ENCODE assay signal across 9 mouse cellular contexts in the genomic region with DNA sequence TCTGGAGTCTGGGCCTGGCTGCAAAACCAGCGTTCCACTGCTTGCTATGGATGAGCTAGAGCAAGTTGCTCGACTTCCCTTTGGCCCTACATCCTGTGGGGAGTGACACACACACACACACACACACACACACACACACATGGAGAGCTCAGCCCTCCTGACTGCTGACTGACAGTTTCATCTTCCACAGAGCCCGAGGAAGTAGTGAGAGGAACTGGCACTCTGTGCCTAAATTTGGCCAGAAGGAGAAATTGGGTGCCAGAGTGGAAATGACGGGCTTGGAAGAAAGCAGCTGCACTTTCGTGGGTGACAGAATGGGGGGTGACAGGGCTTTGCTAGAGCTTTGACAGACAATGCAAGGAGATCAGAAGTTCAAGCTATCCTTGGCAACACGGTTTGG. TPM values are rescaled to one million over a fixed set of nuclear protein-coding genes. Genes with fewer than 3 reads are reported as not detected.
A peak's percentile ranks its signal among the peaks of the same experiment; 100 is the strongest.
DNase-seq lines count a peak whose midpoint lies in the region; ATAC-seq lines count a peak whose summit lies in the region.
"Had no signal": no experiment of that assay in that cellular context is flagged by ENCODE, and none has a peak within 500 bp of the region (broad histone marks: within the 10 kb centered on the region; RNA-seq: fewer than 3 reads in every experiment).

No protein-coding gene starts in this region.

- 0 out of 2 replicates have a peak, but pooled peaks cover 2% of the 10 kb centered on the region for H3K4me1 ChIP-seq in liver, embryonic 11.5 days (replicated peaks; ENCODE audit: control insufficient read depth, insufficient read depth, low read length)
- H3K4me1 ChIP-seq in midbrain, embryonic 16.5 days (ENCODE audit: control insufficient read depth, insufficient read depth, low read length) = no peaks in the 10 kb centered on the region
- H3K4me1 ChIP-seq: stomach, embryonic 15.5 days had no signal

- H3K9me3 ChIP-seq in liver, embryonic 11.5 days (ENCODE audit: control insufficient read depth, low read length) = no peaks in the 10 kb centered on the region
- H3K9me3 ChIP-seq in midbrain, embryonic 16.5 days (replicated peaks; ENCODE audit: control insufficient read depth, low read length, poor library complexity, severe bottlenecking) = no peaks in the 10 kb centered on the region
- H3K9me3 ChIP-seq: stomach, embryonic 15.5 days had no signal

- 44% methylated on average over 6 of the region's 6 CpGs for WGBS in liver, embryonic 11.5 days
- WGBS in midbrain, embryonic 16.5 days = 71% methylated on average over 6 of the region's 6 CpGs

- H3K27me3 ChIP-seq in liver, embryonic 11.5 days (replicated peaks; ENCODE audit: control insufficient read depth, insufficient read depth, low read length) = no peaks in the 10 kb centered on the region
- H3K27me3 ChIP-seq in midbrain, embryonic 16.5 days (ENCODE audit: control insufficient read depth, insufficient read depth, low read depth, low read length) = no peaks in the 10 kb centered on the region
- H3K27me3 ChIP-seq: stomach, embryonic 15.5 days had no signal

- H3K4me3 ChIP-seq in liver, embryonic 11.5 days (ENCODE audit: low read depth, low read length) = no peak overlapping the region
- no peak overlapping the region for H3K4me3 ChIP-seq in midbrain, embryonic 16.5 days (ENCODE audit: low read depth, low read length)
- H3K4me3 ChIP-seq: stomach, embryonic 15.5 days had no signal

- no peak for ATAC-seq in liver, embryonic 11.5 days (replicated peaks; ENCODE audit: low FRiP score)
- ATAC-seq in midbrain, embryonic 16.5 days = no peak
- no peak for ATAC-seq in CD4-positive, CD25-positive, alpha-beta regulatory T cell, adult 4 months

- DNase-seq in gastrocnemius, adult 18-20 months (ENCODE audit: low spot score) = peak; percentile 25
- DNase-seq in gastrocnemius, adult 8-10 months (ENCODE audit: low spot score in 2 of 2) = no peak
- DNase-seq in 416B (ENCODE audit: low read depth) = peak; percentile 85
- peak; percentile 22 to 37 for DNase-seq in frontal cortex, postnatal 14 days (ENCODE audit: low spot score in 2 of 2)
- DNase-seq in liver, embryonic 11.5 days (ENCODE audit: low spot score) = no peak
- DNase-seq in right cerebral cortex, postnatal 14 days = peak; percentile 27

- no peak overlapping the region for H3K9ac ChIP-seq in liver, embryonic 11.5 days (ENCODE audit: low read depth, low read length)
- H3K9ac ChIP-seq in midbrain, embryonic 16.5 days (ENCODE audit: low read depth, low read length) = no peak overlapping the region
- H3K9ac ChIP-seq: stomach, embryonic 15.5 days had no signal

- H3K36me3 ChIP-seq in liver, embryonic 11.5 days (ENCODE audit: control insufficient read depth, insufficient read depth, low read length) = no peaks in the 10 kb centered on the region
- no peaks in the 10 kb centered on the region for H3K36me3 ChIP-seq in midbrain, embryonic 16.5 days (ENCODE audit: control insufficient read depth, insufficient read depth, low read length)
- H3K36me3 ChIP-seq: stomach, embryonic 15.5 days had no signal

- no peak overlapping the region for H3K27ac ChIP-seq in liver, embryonic 11.5 days (ENCODE audit: low read depth, low read length)
- no peak overlapping the region for H3K27ac ChIP-seq in midbrain, embryonic 16.5 days (ENCODE audit: low read length)
- H3K27ac ChIP-seq: stomach, embryonic 15.5 days had no signal

- peak overlapping the region; percentile 37; the same call in 1 of the 2 replicates for H3K4me2 ChIP-seq in liver, embryonic 11.5 days
- no peak overlapping the region for H3K4me2 ChIP-seq in midbrain, embryonic 16.5 days (ENCODE audit: low read length)
- H3K4me2 ChIP-seq: stomach, embryonic 15.5 days had no signal

RNA-seq across cellular contexts. Expression of a gene that starts 9.5 kb away (rescaled TPM):
- total RNA-seq in gastrocnemius, adult 18-20 months (2021) = not detected
- not detected for total RNA-seq in gastrocnemius, adult 8-10 months (2022)
- polyA plus RNA-seq in liver, embryonic 11.5 days (2014; fragmentation: Nextera tagmentation; extraction: Ambion mirVana) = 0.62 and 1.2 TPM in 2 replicates
- polyA plus RNA-seq in midbrain, embryonic 16.5 days (2015; fragmentation: Nextera tagmentation; extraction: Ambion mirVana) = not detected in 2 replicates
- polyA plus RNA-seq in CD4-positive, CD25-positive, alpha-beta regulatory T cell, adult 4 months (2017; shearing (Covaris generic)) = not detected

RNA-seq across cellular contexts. Expression of a gene that starts 23.7 kb away (rescaled TPM):
- total RNA-seq in gastrocnemius, adult 18-20 months (2021) = 1 to 10 TPM; 1.3 to 2.1 TPM
- 1 to 10 TPM in 2 of 4 experiments, under 1 TPM in 2; 0.56 to 1.7 (median 1.2) TPM for total RNA-seq in gastrocnemius, adult 8-10 months (2022)
- polyA plus RNA-seq in liver, embryonic 11.5 days (2014; fragmentation: Nextera tagmentation; extraction: Ambion mirVana) = 34.4 and 35.4 TPM in 2 replicates
- 6.7 and 6.8 TPM in 2 replicates for polyA plus RNA-seq in midbrain, embryonic 16.5 days (2015; fragmentation: Nextera tagmentation; extraction: Ambion mirVana)
- 10 to 100 TPM; 61.7 to 77.0 TPM for polyA plus RNA-seq in CD4-positive, CD25-positive, alpha-beta regulatory T cell, adult 4 months (2017; shearing (Covaris generic))

RNA-seq across cellular contexts. Expression of a gene that starts 57.8 kb away (rescaled TPM):
- total RNA-seq in gastrocnemius, adult 18-20 months (2021) = 10 to 100 TPM; 16.1 to 16.7 TPM
- total RNA-seq in gastrocnemius, adult 8-10 months (2022) = 10 to 100 TPM; 15.9 to 20.6 (median 16.7) TPM
- 13.0 and 13.3 TPM in 2 replicates for polyA plus RNA-seq in liver, embryonic 11.5 days (2014; fragmentation: Nextera tagmentation; extraction: Ambion mirVana)
- 5.9 and 8.2 TPM in 2 replicates for polyA plus RNA-seq in midbrain, embryonic 16.5 days (2015; fragmentation: Nextera tagmentation; extraction: Ambion mirVana)
- 1 to 10 TPM; 5.3 to 5.5 TPM for polyA plus RNA-seq in CD4-positive, CD25-positive, alpha-beta regulatory T cell, adult 4 months (2017; shearing (Covaris generic))

RNA-seq across cellular contexts. Expression of a gene that starts 57.9 kb away (rescaled TPM):
- 1 to 10 TPM; 5.2 to 7.4 TPM for total RNA-seq in gastrocnemius, adult 18-20 months (2021)
- 1 to 10 TPM; 5.5 to 8.0 (median 6.5) TPM for total RNA-seq in gastrocnemius, adult 8-10 months (2022)
- polyA plus RNA-seq in liver, embryonic 11.5 days (2014; fragmentation: Nextera tagmentation; extraction: Ambion mirVana) = 22.0 and 23.2 TPM in 2 replicates
- polyA plus RNA-seq in midbrain, embryonic 16.5 days (2015; fragmentation: Nextera tagmentation; extraction: Ambion mirVana) = 13.8 and 16.0 TPM in 2 replicates
- polyA plus RNA-seq in CD4-positive, CD25-positive, alpha-beta regulatory T cell, adult 4 months (2017; shearing (Covaris generic)) = 10 to 100 TPM; 21.4 to 22.3 TPM

Comparison
In these comparisons a context has a peak if more than half of its experiments do, and no peak if none do; other contexts are left out.
1. DNase-seq: peak in gastrocnemius, adult 18-20 months (single experiment), 416B (single experiment), frontal cortex, postnatal 14 days (2 of 2) and right cerebral cortex, postnatal 14 days (single experiment); none in gastrocnemius, adult 8-10 months (0 of 2) and liver, embryonic 11.5 days (single experiment).